Comparison of ENCODE assay signal across 8 mouse cellular contexts in the genomic region with DNA sequence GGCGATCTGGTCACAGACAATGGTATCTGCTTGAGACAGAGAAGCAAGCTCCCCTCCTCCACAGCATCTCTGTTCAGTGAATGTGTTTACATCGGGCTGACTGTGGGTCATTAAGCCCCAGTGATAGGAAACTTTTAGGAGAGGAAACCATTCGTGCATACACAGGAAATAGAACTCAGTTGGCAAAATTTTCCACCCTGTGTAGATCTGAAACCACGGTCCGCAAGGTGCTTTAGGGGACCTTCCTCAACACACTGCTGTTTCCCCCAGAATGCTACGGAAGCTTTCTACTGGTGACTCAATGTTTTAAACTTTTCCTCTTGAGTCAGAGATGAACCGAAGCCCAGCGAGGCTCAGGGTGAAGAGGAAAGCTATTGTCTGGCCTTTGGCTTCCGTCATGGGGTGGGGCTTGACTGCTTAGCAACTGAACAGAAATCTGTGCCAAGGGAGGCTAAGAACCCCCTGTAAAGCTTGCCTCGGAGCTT. TPM values are rescaled to one million over a fixed set of nuclear protein-coding genes. Genes with fewer than 3 reads are reported as not detected.
DNase-seq lines count a peak whose midpoint lies in the region; ATAC-seq and TF ChIP-seq lines count a peak whose summit lies in the region.
"Had no signal": no experiment of that assay in that cellular context is flagged by ENCODE, and none has a peak within 500 bp of the region (broad histone marks: within the 10 kb centered on the region; RNA-seq: fewer than 3 reads in every experiment).

No protein-coding gene starts in this region.

- no peaks in the 10 kb centered on the region; the same call in 1 of the 2 replicates for H3K27me3 ChIP-seq in testis, adult 2 months (ENCODE audit: control insufficient read depth, insufficient read depth, low read length)
- H3K27me3 ChIP-seq: neural tube, embryonic 12.5 days had no signal

- no peak overlapping the region for H3K27ac ChIP-seq in testis, adult 2 months (ENCODE audit: control insufficient read depth, insufficient read depth, low read depth, low read length)
- H3K27ac ChIP-seq: neural tube, embryonic 12.5 days had no signal

- no peak for DNase-seq in testis, postnatal 10 days (ENCODE audit: low spot score)
- DNase-seq in adrenal gland, postnatal 36 days = peak; percentile 44 to 45
- peak; percentile 95 for DNase-seq in heart, adult 11 months
- peak; percentile 57 for DNase-seq in lung, postnatal 14 days
- peak; percentile 22 to 36 for DNase-seq in thymus, adult 18-20 months

- no peak for TF ChIP-seq CTCF in testis, adult 2 months (IDR thresholded peaks at IDR 0.05; ENCODE audit: control insufficient read depth, insufficient read depth, insufficient replicate concordance, low read depth, low read length)

- H3K4me3 ChIP-seq in testis, adult 2 months (ENCODE audit: control insufficient read depth, low read depth, low read length) = peak overlapping the region; percentile 31
- H3K4me3 ChIP-seq: neural tube, embryonic 12.5 days had no signal

- ATAC-seq in inflammation-experienced regulatory T-cells, adult 6 months = peak; percentile 79

- peaks cover 26% of the 10 kb centered on the region for H3K4me1 ChIP-seq in testis, adult 2 months (ENCODE audit: control insufficient read depth, insufficient read depth, low read length)

- no peaks in the 10 kb centered on the region for H3K36me3 ChIP-seq in testis, adult 2 months (ENCODE audit: control insufficient read depth, insufficient read depth, low read length)
- H3K36me3 ChIP-seq: neural tube, embryonic 12.5 days had no signal

- TF ChIP-seq POLR2A in testis, adult 2 months (IDR thresholded peaks at IDR 0.05; ENCODE audit: control insufficient read depth, low read depth, low read length) = 0 out of 2 replicates have a peak, but pooled peaks have one; percentile 15

RNA-seq across cellular contexts. Expression of gene Wdr95, which starts 2.0 kb away (rescaled TPM):
- 14.7 and 18.4 TPM in 2 replicates for polyA plus RNA-seq in testis, adult 2 months (2012; rRNA removed)
- not detected for total RNA-seq in adrenal gland, postnatal 36 days (2021)
- 1 to 10 TPM in 1 of 3 experiments, not detected in 2; 3.0 TPM for polyA plus RNA-seq in inflammation-experienced regulatory T-cells, adult 6 months (2017; shearing (Covaris generic))
